Mouse (Mus musculus): ENCODE measurements around the gene Hcn4. TPM values are rescaled to one million over a fixed set of nuclear protein-coding genes. Genes with fewer than 3 reads are reported as not detected.

The Hcn4 gene
- polyA plus RNA-seq, 1 experiment from 2014 or later, result 0.07 TPM

DNA sequence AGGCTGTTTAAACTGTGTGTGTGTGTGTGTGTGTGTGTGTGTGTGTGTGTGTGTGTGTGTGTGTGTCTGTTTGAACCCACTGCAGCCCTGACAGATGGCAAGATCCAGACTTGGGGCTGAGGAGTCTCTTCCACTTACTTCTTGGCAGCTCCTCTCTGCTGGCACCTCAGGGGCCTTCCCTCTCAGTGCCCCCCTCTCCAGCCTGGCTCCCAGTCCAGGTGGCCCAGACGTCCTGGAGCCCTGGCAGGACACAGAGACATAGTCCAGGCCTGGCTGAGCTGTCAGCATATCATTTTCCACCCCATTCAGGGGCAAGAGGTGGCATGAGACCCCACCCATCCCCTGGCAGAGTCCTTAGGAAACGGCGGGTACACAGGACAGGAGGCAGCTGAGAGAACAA lies 5.5 kb upstream of the Hcn4 start:
- Histone ChIP-seq H3K4me2 (no peak overlapping the region), H3K27me3 (replicated peaks) (peaks cover 81% of the 10 kb centered on the region), H3K27ac (no peak overlapping the region), H3K4me3 (no peak overlapping the region), H3K36me3 (no peaks in the 10 kb centered on the region), H3K4me1 (0 out of 2 replicates have a peak, but pooled peaks cover 2% of the 10 kb centered on the region), H3K9me3 (replicated peaks) (no peaks in the 10 kb centered on the region), H3K9ac (no peak overlapping the region)
- 40% methylated on average over 3 of the region's 3 CpGs for WGBS (ENCODE audit: insufficient replicate concordance)
- ATAC-seq, result no peak

DNA sequence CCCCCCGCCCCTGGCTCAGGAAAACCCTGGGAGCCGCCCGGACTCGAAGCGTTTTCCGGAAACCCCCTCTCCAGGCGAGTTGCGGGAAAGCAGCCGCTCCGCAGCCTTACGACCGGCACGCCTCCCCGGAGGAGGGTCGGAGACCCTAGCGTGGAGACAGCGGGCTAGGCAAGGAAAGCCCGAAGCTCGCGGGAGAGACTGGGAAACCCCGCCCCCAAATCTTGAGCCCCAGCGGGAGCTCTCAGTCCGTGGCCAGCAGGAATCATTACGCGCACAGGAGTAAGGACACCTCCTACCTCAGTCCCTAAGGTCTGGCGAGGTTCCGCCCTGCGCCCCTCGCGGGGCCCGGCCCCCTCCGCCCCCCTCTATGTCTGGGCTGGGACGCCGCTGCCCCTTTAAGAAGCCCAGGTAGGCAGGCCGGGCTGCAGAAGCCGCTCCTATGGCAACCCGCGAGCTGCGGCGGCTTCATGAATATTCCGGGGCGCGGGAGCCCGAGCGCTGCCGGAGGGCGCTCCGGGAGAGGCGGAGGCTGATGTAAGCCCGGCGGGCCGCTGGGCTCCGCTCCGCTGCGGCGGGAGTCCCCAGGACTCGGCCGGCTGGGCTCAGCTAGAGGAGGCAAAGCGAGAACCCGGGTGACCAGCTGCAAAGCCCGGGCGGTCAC lies 651 bp upstream of the Hcn4 start:
- Histone ChIP-seq H3K9me3 (replicated peaks) (no peaks in the 10 kb centered on the region), H3K36me3 (no peaks in the 10 kb centered on the region), H3K27me3 (replicated peaks) (peaks cover 100% of the 10 kb centered on the region), H3K4me1 (peaks cover 12% of the 10 kb centered on the region; the same call in 1 of the 2 replicates), H3K4me3 (peak overlapping the region; percentile 56), H3K9ac (no peak overlapping the region), H3K27ac (no peak overlapping the region), H3K4me2 (peak overlapping the region; percentile 71)
- WGBS (ENCODE audit: insufficient replicate concordance), result under 1% methylated on average over 62 of the region's 62 CpGs
- ATAC-seq, result peak; percentile 30; the same call in 1 of the 2 replicates

DNA sequence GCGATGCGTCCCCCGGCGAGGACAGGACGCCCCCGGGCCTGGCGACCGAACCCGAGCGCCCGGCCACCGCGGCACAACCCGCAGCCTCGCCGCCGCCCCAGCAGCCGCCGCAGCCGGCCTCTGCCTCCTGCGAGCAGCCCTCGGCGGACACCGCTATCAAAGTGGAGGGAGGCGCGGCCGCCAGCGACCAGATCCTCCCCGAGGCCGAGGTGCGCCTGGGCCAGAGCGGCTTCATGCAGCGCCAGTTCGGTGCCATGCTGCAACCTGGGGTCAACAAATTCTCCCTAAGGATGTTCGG lies 655 bp downstream of the Hcn4 start:
- WGBS (ENCODE audit: insufficient replicate concordance), result 2% methylated on average over 35 of the region's 35 CpGs
- peaks cover 98% of the 10 kb centered on the region for H3K27me3 ChIP-seq (replicated peaks)
- H3K36me3 ChIP-seq, result no peaks in the 10 kb centered on the region
- no peak overlapping the region for H3K9ac ChIP-seq
- peaks cover 12% of the 10 kb centered on the region; the same call in 1 of the 2 replicates for H3K4me1 ChIP-seq
- ATAC-seq, result no peak
- peak overlapping the region; percentile 71 for H3K4me2 ChIP-seq
- no peak overlapping the region for H3K27ac ChIP-seq
- H3K4me3 ChIP-seq, result peak overlapping the region; percentile 56
- no peaks in the 10 kb centered on the region for H3K9me3 ChIP-seq (replicated peaks)

DNA sequence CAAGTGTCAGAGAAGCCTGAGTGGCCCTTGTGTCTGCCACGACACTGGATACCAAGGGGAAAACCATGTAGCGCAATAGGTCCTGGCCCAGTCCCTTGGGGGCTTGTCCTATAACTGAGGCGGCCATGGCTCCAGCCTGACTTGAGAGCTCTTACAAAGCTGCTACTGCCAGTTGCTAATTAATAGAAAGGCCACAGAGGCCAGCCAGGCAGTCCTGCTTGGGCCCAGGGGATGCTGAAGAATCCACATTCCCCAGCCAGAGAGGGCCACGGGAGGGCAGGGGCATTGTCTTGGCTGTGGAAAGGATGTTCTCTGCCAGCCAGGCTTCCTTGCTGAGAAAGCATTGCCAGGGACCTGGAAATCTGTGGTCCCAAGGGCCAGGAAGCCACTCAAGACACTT lies 6.4 kb downstream of the Hcn4 start:
- Histone ChIP-seq H3K36me3 (no peaks in the 10 kb centered on the region), H3K9me3 (replicated peaks) (no peaks in the 10 kb centered on the region), H3K27me3 (replicated peaks) (peaks cover 52% of the 10 kb centered on the region), H3K4me1 (no peaks in the 10 kb centered on the region), H3K4me3 (no peak overlapping the region), H3K9ac (no peak overlapping the region), H3K4me2 (no peak overlapping the region), H3K27ac (no peak overlapping the region)
- no peak for ATAC-seq
- whole genome bisulfite sequencing (ENCODE audit: insufficient replicate concordance), result 58% methylated on average over 4 of the region's 4 CpGs

DNA sequence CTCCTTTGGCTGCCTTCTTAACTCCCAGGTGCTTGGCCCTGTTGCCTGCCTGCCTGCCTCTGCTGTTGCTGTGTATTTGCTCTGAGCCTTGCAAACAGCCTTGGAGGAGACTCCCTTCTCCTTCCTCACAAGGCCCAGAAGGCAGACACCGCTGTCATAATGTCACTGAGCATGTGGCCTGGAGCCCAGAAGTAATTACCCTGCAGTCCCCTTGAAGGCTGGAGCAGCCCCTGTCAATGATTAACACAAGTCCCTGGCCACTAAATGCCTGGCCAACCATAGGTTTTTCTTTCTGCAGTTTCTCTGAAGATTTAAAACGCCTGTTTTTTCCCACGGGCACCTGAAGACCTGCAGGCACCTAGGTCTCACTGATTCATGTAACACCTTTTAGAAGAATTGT lies 9.7 kb downstream of the Hcn4 start:
- WGBS (ENCODE audit: insufficient replicate concordance), result 61% methylated on average over 3 of the region's 3 CpGs
- Histone ChIP-seq H3K4me1 (no peaks in the 10 kb centered on the region), H3K4me3 (no peak overlapping the region), H3K9ac (no peak overlapping the region), H3K27ac (no peak overlapping the region), H3K9me3 (replicated peaks) (no peaks in the 10 kb centered on the region), H3K4me2 (no peak overlapping the region), H3K27me3 (replicated peaks) (peaks cover 22% of the 10 kb centered on the region), H3K36me3 (no peaks in the 10 kb centered on the region)
- ATAC-seq, result no peak

DNA sequence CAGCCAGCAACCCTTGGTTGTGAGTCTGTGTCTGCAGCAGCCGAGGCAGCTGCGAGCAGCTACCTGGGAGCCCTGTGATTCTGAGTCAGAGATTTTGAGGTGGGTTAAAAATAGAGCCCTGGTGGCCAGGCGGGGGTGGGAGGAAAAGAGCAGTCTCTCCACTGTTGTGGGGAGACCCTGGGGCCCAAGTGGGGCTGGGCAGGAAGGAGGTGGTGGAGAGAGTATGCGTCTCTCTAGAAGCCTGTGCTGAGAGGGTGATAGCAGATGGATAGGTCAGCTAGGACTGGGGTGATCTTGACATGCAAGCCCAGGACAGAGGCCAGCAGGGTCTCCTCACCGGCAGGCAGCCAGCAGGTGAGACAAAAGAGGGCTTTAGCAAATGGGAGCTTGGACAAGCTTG lies 14.0 kb downstream of the Hcn4 start:
- Histone ChIP-seq H3K4me3 (no peak overlapping the region), H3K36me3 (no peaks in the 10 kb centered on the region), H3K27ac (no peak overlapping the region), H3K4me2 (no peak overlapping the region), H3K9me3 (replicated peaks) (no peaks in the 10 kb centered on the region), H3K27me3 (replicated peaks) (peaks cover 6% of the 10 kb centered on the region; the same call in 1 of the 2 replicates), H3K9ac (no peak overlapping the region), H3K4me1 (no peaks in the 10 kb centered on the region)
- ATAC-seq, result no peak
- WGBS (ENCODE audit: insufficient replicate concordance), result 33% methylated on average over 5 of the region's 5 CpGs

DNA sequence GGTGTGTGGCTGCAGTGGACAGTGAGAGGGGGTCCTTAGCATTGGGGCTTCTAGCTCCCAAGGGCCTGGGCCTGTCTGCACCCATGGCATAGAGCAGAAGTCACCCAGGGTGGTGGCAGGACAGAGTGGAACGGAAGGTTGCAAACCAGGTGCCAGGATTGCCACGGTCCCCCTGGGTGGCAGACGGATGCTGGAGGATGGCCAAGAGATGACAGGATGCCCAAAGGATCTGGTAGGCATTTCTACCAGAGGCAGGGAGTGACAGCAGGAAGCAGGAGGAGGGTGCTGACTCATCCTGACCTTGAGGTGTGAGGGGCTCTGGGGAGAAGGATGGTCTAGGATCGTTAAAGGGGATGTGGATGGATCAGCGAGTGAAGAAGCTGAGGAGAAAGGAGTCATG lies 15.3 kb downstream of the Hcn4 start:
- H3K4me1 ChIP-seq, result no peaks in the 10 kb centered on the region
- no peak overlapping the region for H3K9ac ChIP-seq
- no peak overlapping the region for H3K27ac ChIP-seq
- peaks cover 3% of the 10 kb centered on the region; the same call in 1 of the 2 replicates for H3K27me3 ChIP-seq (replicated peaks)
- 51% methylated on average over 5 of the region's 5 CpGs for WGBS (ENCODE audit: insufficient replicate concordance)
- H3K36me3 ChIP-seq, result no peaks in the 10 kb centered on the region
- no peak overlapping the region for H3K4me3 ChIP-seq
- ATAC-seq, result no peak
- H3K9me3 ChIP-seq (replicated peaks), result no peaks in the 10 kb centered on the region
- no peak overlapping the region for H3K4me2 ChIP-seq

DNA sequence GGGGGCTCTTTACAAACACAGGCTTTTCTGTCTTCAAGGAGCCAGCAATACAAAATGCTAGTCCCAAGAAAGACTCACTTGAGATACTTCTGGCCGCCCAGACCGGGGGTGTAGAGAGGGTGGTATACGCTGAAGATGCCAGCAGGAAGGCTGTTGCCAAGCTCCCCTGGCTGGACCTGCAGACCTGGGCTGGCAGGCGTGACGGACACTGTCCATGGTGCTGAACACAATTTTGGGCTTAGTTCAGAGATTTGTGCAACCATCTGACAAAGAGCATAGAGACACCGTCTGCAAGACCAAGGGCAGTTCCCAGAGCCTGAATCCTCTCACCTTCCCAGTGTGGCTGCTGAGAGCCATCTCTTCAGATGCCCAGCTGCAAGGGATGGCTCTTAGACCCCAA lies 18.4 kb downstream of the Hcn4 start:
- peaks cover 3% of the 10 kb centered on the region; the same call in 1 of the 2 replicates for H3K27me3 ChIP-seq (replicated peaks)
- H3K27ac ChIP-seq, result no peak overlapping the region
- H3K36me3 ChIP-seq, result no peaks in the 10 kb centered on the region
- no peak overlapping the region for H3K4me3 ChIP-seq
- no peak overlapping the region for H3K9ac ChIP-seq
- no peak for ATAC-seq
- H3K9me3 ChIP-seq (replicated peaks), result no peaks in the 10 kb centered on the region
- no peak overlapping the region for H3K4me2 ChIP-seq
- H3K4me1 ChIP-seq, result peaks cover 2% of the 10 kb centered on the region; the same call in 1 of the 2 replicates
- 19% methylated on average over 6 of the region's 6 CpGs for WGBS (ENCODE audit: insufficient replicate concordance)

DNA sequence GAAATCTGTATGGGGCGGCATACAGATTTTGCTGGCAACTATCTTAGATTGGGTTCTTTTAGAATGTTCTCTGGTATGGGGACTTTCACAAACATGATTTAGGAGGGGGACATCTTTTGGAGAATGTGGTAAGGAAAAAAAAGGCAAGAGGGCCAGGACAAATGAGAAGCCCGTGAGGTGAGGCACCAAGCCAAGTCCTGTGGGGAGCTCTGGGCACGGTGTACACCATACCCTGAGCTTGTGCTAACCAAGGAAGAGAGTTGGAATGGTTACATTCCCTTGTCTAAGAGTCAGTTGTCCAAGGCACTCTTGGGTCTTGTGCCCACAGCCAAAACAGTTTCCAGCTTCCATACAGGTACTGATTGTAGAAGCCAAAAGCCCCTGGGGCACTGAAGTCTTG lies 21.4 kb downstream of the Hcn4 start:
- Histone ChIP-seq H3K9ac (no peak overlapping the region), H3K36me3 (no peaks in the 10 kb centered on the region), H3K27ac (no peak overlapping the region), H3K27me3 (replicated peaks) (no peaks in the 10 kb centered on the region; the same call in 1 of the 2 replicates), H3K4me2 (no peak overlapping the region), H3K4me3 (no peak overlapping the region), H3K9me3 (replicated peaks) (no peaks in the 10 kb centered on the region), H3K4me1 (peaks cover 16% of the 10 kb centered on the region)
- 86% methylated on average over 3 of the region's 3 CpGs for WGBS (ENCODE audit: insufficient replicate concordance)
- no peak for ATAC-seq

DNA sequence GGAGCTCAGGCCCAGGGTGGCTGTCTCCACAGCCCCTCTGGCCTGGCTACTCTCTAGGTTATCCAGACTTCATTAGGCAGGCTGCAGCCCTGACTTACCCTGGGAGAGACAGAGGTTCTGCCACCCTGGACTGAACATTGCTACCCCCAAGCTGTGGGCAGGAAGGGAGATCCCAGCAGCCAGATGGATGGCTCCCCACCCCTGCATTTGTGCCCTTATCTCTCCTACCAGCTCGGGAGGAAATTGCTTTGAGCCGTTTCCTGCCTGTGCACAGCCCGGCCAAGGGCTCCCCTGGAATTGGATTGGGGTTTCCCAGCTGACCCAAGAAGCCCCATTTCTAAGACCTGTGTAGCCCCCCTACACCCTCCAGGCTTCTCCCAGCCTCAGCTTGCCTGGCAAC lies 23.8 kb downstream of the Hcn4 start:
- H3K36me3 ChIP-seq, result no peaks in the 10 kb centered on the region
- H3K27me3 ChIP-seq (replicated peaks), result no peaks in the 10 kb centered on the region
- H3K27ac ChIP-seq, result no peak overlapping the region
- H3K4me1 ChIP-seq, result peaks cover 16% of the 10 kb centered on the region
- ATAC-seq, result no peak
- H3K9me3 ChIP-seq (replicated peaks), result no peaks in the 10 kb centered on the region
- H3K4me3 ChIP-seq, result no peak overlapping the region
- H3K4me2 ChIP-seq, result peak overlapping the region; percentile 13; the same call in 1 of the 2 replicates
- no peak overlapping the region for H3K9ac ChIP-seq
- WGBS (ENCODE audit: insufficient replicate concordance), result 6% methylated on average over 3 of the region's 3 CpGs

DNA sequence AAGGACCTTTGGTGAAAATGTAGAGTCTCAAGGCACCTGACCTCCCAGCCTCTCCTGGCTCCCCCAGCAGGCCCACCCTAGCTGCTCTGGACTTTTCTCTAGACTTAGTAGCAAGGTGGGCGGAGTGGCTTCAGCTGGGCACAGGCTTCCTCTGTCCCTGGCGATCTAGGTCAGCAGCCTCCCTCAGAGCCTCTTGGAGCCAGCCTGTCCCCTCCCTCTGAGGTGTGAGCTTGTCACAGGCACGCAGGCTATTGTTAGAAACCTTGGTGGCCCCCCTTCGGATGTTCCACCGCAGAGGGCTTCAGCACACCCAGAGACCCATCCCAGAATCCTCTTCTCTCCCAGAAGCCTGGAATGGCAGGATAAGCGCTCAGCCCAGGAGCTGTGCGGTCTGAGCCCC lies 24.5 kb downstream of the Hcn4 start:
- Histone ChIP-seq H3K4me1 (peaks cover 16% of the 10 kb centered on the region), H3K27me3 (replicated peaks) (no peaks in the 10 kb centered on the region), H3K36me3 (no peaks in the 10 kb centered on the region), H3K4me3 (no peak overlapping the region), H3K4me2 (peak overlapping the region; percentile 13; the same call in 1 of the 2 replicates), H3K9ac (no peak overlapping the region), H3K9me3 (replicated peaks) (no peaks in the 10 kb centered on the region), H3K27ac (no peak overlapping the region)
- 45% methylated on average over 7 of the region's 7 CpGs for WGBS (ENCODE audit: insufficient replicate concordance)
- no peak for ATAC-seq

DNA sequence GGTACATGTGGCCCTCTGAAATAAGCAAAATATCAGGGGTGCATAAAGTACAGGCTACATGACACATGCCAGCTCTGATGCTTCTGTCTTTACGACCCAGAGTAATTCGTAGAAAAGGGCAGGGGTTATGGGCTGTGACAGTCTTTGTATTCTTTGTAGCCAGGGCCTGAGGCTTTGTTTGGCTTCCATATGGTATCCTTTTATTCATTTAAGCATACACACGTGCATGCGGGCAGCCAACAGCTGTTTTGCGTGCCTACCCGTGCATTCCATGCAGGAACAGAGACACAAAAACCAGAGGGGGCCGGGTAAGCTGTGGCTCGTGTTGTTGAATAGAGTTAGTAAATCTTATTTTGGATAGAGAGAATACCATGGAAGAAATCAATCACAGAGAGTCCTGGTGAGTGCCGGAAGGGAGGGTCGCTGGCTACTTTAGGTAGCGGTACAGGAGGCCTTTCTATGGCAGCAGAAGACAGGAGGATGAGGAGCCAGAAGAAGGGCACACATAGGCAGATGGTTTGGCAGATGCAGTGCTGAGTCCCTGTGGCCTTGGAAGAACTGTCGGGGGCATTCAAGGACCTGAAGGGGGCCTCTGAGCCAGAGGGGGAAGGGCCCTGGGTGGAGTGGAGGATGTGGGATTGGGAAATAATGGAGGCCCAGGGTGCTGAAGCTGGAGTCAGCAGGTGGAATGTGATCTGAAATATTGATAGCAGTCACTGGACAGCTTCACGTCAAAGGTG lies 26.5 kb downstream of the Hcn4 start:
- Histone ChIP-seq H3K4me3 (no peak overlapping the region), H3K9me3 (replicated peaks) (no peaks in the 10 kb centered on the region), H3K4me2 (no peak overlapping the region), H3K36me3 (no peaks in the 10 kb centered on the region), H3K27ac (no peak overlapping the region), H3K4me1 (peaks cover 16% of the 10 kb centered on the region), H3K27me3 (replicated peaks) (no peaks in the 10 kb centered on the region), H3K9ac (no peak overlapping the region)
- ATAC-seq, result no peak
- WGBS (ENCODE audit: insufficient replicate concordance), result 66% methylated on average over 13 of the region's 13 CpGs

Data from liver, embryonic 12.5 days (tissue).